Mouse (Mus musculus) CH12.LX (cell line): Measurements from ENCODE around the gene Dse. TPM values are rescaled to one million over a fixed set of nuclear protein-coding genes. Genes with fewer than 3 reads are reported as not detected.

Experiments used
- DNase-seq: peaks from one replicate; pipeline ENCODE4 v3.0.0-alpha.2; 2013; ENCODE audit errors: extremely low read depth
- H3K27ac ChIP-seq: 2 replicates; pipeline ENCODE4 v1.5.1; 2012; ENCODE audit warnings: low read depth, mild to moderate bottlenecking, control low read depth, moderate library complexity; ENCODE audit not compliant: insufficient read depth
- H3K27me3 ChIP-seq: replicated peaks from 2 replicates; pipeline ENCODE3; 2012; ENCODE audit warnings: inconsistent platforms
- H3K36me3 ChIP-seq, 2 experiments: replicated peaks in 1 of 2; 2 replicates each; pipeline versions ENCODE3 to v1.6.1; 2012; ENCODE audit warnings: inconsistent platforms in 1 of 2, low read length in 1 of 2, mild to moderate bottlenecking in 1 of 2, mixed read lengths in 1 of 2, moderate library complexity in 1 of 2; ENCODE audit not compliant: control insufficient read depth in 1 of 2, insufficient read depth in 1 of 2
- H3K4me1 ChIP-seq, 2 experiments: 2 replicates each; pipeline ENCODE4 v1.6.1; 2012; ENCODE audit warnings: inconsistent platforms in 1 of 2, moderate library complexity in 1 of 2; ENCODE audit not compliant: insufficient read depth in 2 of 2, control insufficient read depth in 1 of 2
- H3K4me2 ChIP-seq: 2 replicates; pipeline ENCODE4 v1.6.1; 2012; ENCODE audit warnings: low read depth, mild to moderate bottlenecking, control low read depth; ENCODE audit not compliant: poor library complexity, insufficient read depth, severe bottlenecking
- H3K4me3 ChIP-seq, 3 experiments: fragments of 150-350 bp in 1 of 3; sonication (generic) in 1 of 3; replicated peaks in 1 of 3; 2 replicates each; pipeline versions ENCODE3 to v1.5.1; 2011 to 2012; ENCODE audit warnings: low read depth in 2 of 3, low read length in 2 of 3, mild to moderate bottlenecking in 2 of 3, moderate library complexity in 2 of 3, control low read depth in 1 of 3, improper control_type of control experiment in 1 of 3, inconsistent platforms in 1 of 3, mixed read lengths in 1 of 3; ENCODE audit not compliant: poor library complexity in 1 of 3
- H3K79me2 ChIP-seq: replicated peaks from 2 replicates; pipeline ENCODE4 v1.6.1; 2012; ENCODE audit warnings: mild to moderate bottlenecking, moderate library complexity; ENCODE audit not compliant: control insufficient read depth, poor library complexity, insufficient read depth, severe bottlenecking; ENCODE audit errors: extremely low read depth
- H3K9ac ChIP-seq: 2 replicates; pipeline ENCODE4 v1.6.1; 2012; ENCODE audit warnings: low read depth, mild to moderate bottlenecking, control low read depth, moderate library complexity; ENCODE audit not compliant: insufficient read depth
- H3K9me3 ChIP-seq: replicated peaks from 2 replicates; pipeline ENCODE3; 2012; ENCODE audit warnings: low read length, inconsistent platforms, mixed read lengths
- BHLHE40 ChIP-seq: IDR thresholded peaks from 2 replicates; pipeline ENCODE4 v1.6.1; 2011; ENCODE audit warnings: mild to moderate bottlenecking, low read depth, low read length, improper control_type of control experiment
- CHD1 ChIP-seq: IDR thresholded peaks from 2 replicates; pipeline ENCODE4 v1.6.1; 2012; ENCODE audit warnings: low read depth, low read length, improper control_type of control experiment, inconsistent platforms
- CHD2 ChIP-seq: IDR thresholded peaks from 2 replicates; pipeline ENCODE4 v1.6.1; 2011; ENCODE audit warnings: low read length, improper control_type of control experiment
- CTCF ChIP-seq, 2 experiments: IDR thresholded peaks in 1 of 2; conservative IDR thresholded peaks in 1 of 2; 2 replicates each; pipeline ENCODE4 v1.5.1; 2011 to 2012; ENCODE audit warnings: low read depth in 2 of 2, low read length in 2 of 2, improper control_type of control experiment in 1 of 2, inconsistent platforms in 1 of 2, mild to moderate bottlenecking in 1 of 2, moderate library complexity in 1 of 2
- E2F4 ChIP-seq: IDR thresholded peaks from 2 replicates; pipeline ENCODE4 v1.6.1; 2011; ENCODE audit warnings: low read depth, low read length, improper control_type of control experiment; ENCODE audit not compliant: insufficient replicate concordance
- ELF1 ChIP-seq: IDR thresholded peaks from 2 replicates; pipeline ENCODE4 v1.6.1; 2014; ENCODE audit warnings: low read depth, mild to moderate bottlenecking, inconsistent platforms, low read length, improper control_type of control experiment
- EP300 ChIP-seq: IDR thresholded peaks from 2 replicates; pipeline ENCODE4 v1.6.1; 2011; ENCODE audit warnings: low read length, improper control_type of control experiment
- ETS1 ChIP-seq: conservative IDR thresholded peaks from 2 replicates; pipeline ENCODE4 v1.6.1; 2012; ENCODE audit warnings: low read depth, mild to moderate bottlenecking, inconsistent platforms, low read length, improper control_type of control experiment, moderate library complexity
- GABPA ChIP-seq: IDR thresholded peaks from 2 replicates; pipeline ENCODE4 v1.6.1; 2012; ENCODE audit warnings: low read depth, low read length, improper control_type of control experiment, inconsistent platforms; ENCODE audit not compliant: insufficient replicate concordance
- HCFC1 ChIP-seq: IDR thresholded peaks from 2 replicates; pipeline ENCODE4 v1.6.1; 2012; ENCODE audit warnings: low read depth, mild to moderate bottlenecking, inconsistent platforms, low read length, improper control_type of control experiment
- MAFK ChIP-seq: IDR thresholded peaks from 2 replicates; pipeline ENCODE4 v1.6.1; 2011; ENCODE audit warnings: low read length, improper control_type of control experiment; ENCODE audit not compliant: insufficient replicate concordance
- MAX ChIP-seq: IDR thresholded peaks from 2 replicates; pipeline ENCODE4 v1.6.1; 2011; ENCODE audit warnings: low read length, improper control_type of control experiment
- MAZ ChIP-seq: IDR thresholded peaks from 2 replicates; pipeline ENCODE4 v1.6.1; 2012; ENCODE audit warnings: low read depth, mild to moderate bottlenecking, inconsistent platforms, low read length, improper control_type of control experiment, moderate library complexity
- MXI1 ChIP-seq: IDR thresholded peaks from 2 replicates; pipeline ENCODE4 v1.6.1; 2011; ENCODE audit warnings: mild to moderate bottlenecking, low read depth, low read length, improper control_type of control experiment
- NRF1 ChIP-seq: IDR thresholded peaks from 2 replicates; pipeline ENCODE4 v1.6.1; 2014; ENCODE audit warnings: low read depth, mild to moderate bottlenecking, inconsistent platforms, low read length, improper control_type of control experiment, moderate library complexity
- PAX5 ChIP-seq: IDR thresholded peaks from 2 replicates; pipeline ENCODE4 v1.6.1; 2012; ENCODE audit warnings: low read length, inconsistent platforms, mixed read lengths
- POLR2AphosphoS2 ChIP-seq: IDR thresholded peaks from 2 replicates; pipeline ENCODE4 v1.6.1; 2011; ENCODE audit warnings: low read depth, low read length, improper control_type of control experiment
- RCOR1 ChIP-seq: conservative IDR thresholded peaks from 2 replicates; pipeline ENCODE4 v1.6.1; 2012; ENCODE audit warnings: low read depth, mild to moderate bottlenecking, inconsistent platforms, low read length, improper control_type of control experiment
- SMC3 ChIP-seq: IDR thresholded peaks from 2 replicates; pipeline ENCODE4 v1.6.1; 2011; ENCODE audit warnings: low read depth, low read length, improper control_type of control experiment
- TBP ChIP-seq: conservative IDR thresholded peaks from 2 replicates; pipeline ENCODE4 v1.6.1; 2011; ENCODE audit warnings: low read depth, low read length, improper control_type of control experiment
- TCF12 ChIP-seq: IDR thresholded peaks from 2 replicates; pipeline ENCODE4 v1.6.1; 2014; ENCODE audit warnings: low read depth, mild to moderate bottlenecking, inconsistent platforms, low read length, improper control_type of control experiment
- UBTF ChIP-seq: IDR thresholded peaks from 2 replicates; pipeline ENCODE4 v1.6.1; 2012; ENCODE audit warnings: low read depth, mild to moderate bottlenecking, inconsistent platforms, low read length, improper control_type of control experiment, moderate library complexity
- USF1 ChIP-seq: IDR thresholded peaks from 2 replicates; pipeline ENCODE4 v1.6.1; 2014; ENCODE audit warnings: low read depth, mild to moderate bottlenecking, inconsistent platforms, low read length, improper control_type of control experiment
- ZC3H11A ChIP-seq: IDR thresholded peaks from 2 replicates; pipeline ENCODE4 v1.6.1; 2012; ENCODE audit warnings: low read depth, mild to moderate bottlenecking, inconsistent platforms, low read length, improper control_type of control experiment
- ZMIZ1 ChIP-seq: IDR thresholded peaks from 2 replicates; pipeline ENCODE4 v1.6.1; 2012; ENCODE audit warnings: low read depth, mild to moderate bottlenecking, inconsistent platforms, low read length, improper control_type of control experiment
- ZNF384 ChIP-seq: IDR thresholded peaks from 2 replicates; pipeline ENCODE4 v1.6.1; 2012; ENCODE audit warnings: low read depth, low read length, improper control_type of control experiment, inconsistent platforms
- dilution Hi-C: fragments of 300-500 bp; cut with MboI; formaldehyde crosslinking; loops from 2 replicates; pipeline ENCODE4 v1.14.3; 2020; ENCODE audit warnings: low sequenced_read_pairs; ENCODE audit not compliant: extremely low pct_unique_long_range_greater_than_20kb, extremely low pct_ligation_motif_present
- in situ Hi-C: fragments of 300-500 bp; cut with MboI; formaldehyde crosslinking; loops from 3 replicates; pipeline ENCODE4 v1.14.3; 2019; ENCODE audit warnings: low sequenced_read_pairs, low pct_ligation_motif_present, low pct_unique_long_range_greater_than_20kb, mixed read lengths
- polyA plus RNA-seq: library from polyadenylated mRNA; unstranded; fragments of >175 nt; gene quantifications from 2 replicates; pipeline ENCODE4 v1.2.1, GENCODE M21; 2012; ENCODE audit warnings: low read depth; ENCODE audit not compliant: insufficient read length
- total RNA-seq, 2 experiments: library from RNA; depleted of rRNA; stranded (reverse); fragments of 300-350 nt in 1 of 2; fragments of >200 nt in 1 of 2; gene quantifications; 2 replicates each; pipeline ENCODE4 v1.2.3; 2012 to 2014

Gene Dse
- total and polyA plus RNA-seq, 3 experiments = 0.10 to 0.15 TPM; not detected in 1

DNA sequence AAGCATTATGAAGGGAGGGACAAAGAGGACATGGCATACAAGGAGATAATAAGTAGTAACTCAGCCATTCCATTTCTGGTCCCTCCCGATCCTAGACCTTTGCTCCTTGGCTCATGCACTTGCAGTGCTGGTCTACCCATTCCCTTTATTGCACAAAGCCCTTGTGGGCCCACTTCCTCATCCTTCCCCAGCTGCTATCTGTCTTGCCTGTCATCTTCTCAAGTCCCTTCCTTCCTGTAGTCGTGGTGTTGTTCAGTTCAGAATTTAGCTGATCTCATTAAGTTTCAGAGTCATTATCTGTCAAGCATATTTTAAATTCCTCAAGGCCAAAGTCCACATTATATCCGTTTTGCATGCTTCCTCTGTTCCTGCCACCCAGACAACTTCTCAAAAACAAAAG lies 9.5 kb downstream of the Dse start:
- in situ Hi-C loops = no loop called here
- no peak overlapping the region for H3K4me3 ChIP-seq
- H3K4me1 ChIP-seq = peaks cover 0 to 16% of the 10 kb centered on the region in 2 experiments; a peak in 2 of 4 replicates
- no peaks in the 10 kb centered on the region for H3K79me2 ChIP-seq
- no peaks in the 10 kb centered on the region for H3K27me3 ChIP-seq
- H3K9ac ChIP-seq = no peak overlapping the region
- no peak for DNase-seq
- no peaks in the 10 kb centered on the region for H3K36me3 ChIP-seq
- no peak for TF ChIP-seq MXI1
- no peak for TF ChIP-seq BHLHE40
- no peak for TF ChIP-seq POLR2AphosphoS2
- TF ChIP-seq NRF1 = no peak
- TF ChIP-seq ZNF384 = no peak
- no peak for TF ChIP-seq UBTF
- TF ChIP-seq GABPA = no peak
- no peak for TF ChIP-seq CHD1
- TF ChIP-seq ELF1 = no peak
- no peak for TF ChIP-seq MAFK
- TF ChIP-seq ETS1 = no peak
- no peak for TF ChIP-seq TCF12
- TF ChIP-seq USF1 = no peak
- no peak for TF ChIP-seq ZC3H11A
- no peak for TF ChIP-seq ZMIZ1
- dilution Hi-C loops = no loop called here
- no peak overlapping the region for H3K27ac ChIP-seq
- peaks cover 6% of the 10 kb centered on the region for H3K9me3 ChIP-seq
- H3K4me2 ChIP-seq = no peak overlapping the region

DNA sequence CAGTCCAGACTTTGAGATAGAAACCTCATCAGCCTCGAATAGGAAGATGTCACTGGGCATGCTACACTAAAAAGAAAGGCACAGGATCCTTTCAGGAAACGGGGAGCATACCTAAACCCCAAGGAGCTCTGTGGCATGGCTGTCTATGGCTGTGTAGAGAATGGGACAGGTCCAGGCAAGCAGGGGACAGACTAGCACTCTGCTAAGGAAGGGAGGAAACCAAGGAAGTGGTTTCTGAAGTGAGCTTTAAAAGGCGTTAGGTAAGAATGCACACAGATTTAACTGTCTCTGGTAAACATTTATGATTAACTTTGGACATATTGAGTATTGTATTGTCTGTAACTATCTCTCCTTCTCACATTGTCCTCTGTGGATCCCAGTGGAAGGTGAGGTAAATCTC lies 10.2 kb downstream of the Dse start:
- TF ChIP-seq USF1 (no peak), CHD2 (no peak), CTCF (conservative IDR thresholded peaks at IDR 0.05 in 1 of 2, IDR thresholded peaks at IDR 0.05 in 1 of 2; ENCODE audit: low read depth in 2 of 2, low read length in 2 of 2) (no peak), CHD1 (no peak), ZNF384 (no peak), PAX5 (no peak), POLR2AphosphoS2 (no peak), MAZ (no peak), UBTF (no peak), ZC3H11A (no peak), TCF12 (no peak), EP300 (no peak), MAX (no peak), ETS1 (no peak), SMC3 (no peak), TBP (no peak), RCOR1 (no peak), HCFC1 (no peak), E2F4 (no peak), ZMIZ1 (no peak)
- TF ChIP-seq, all 38 proteins: peak for 0
- Histone ChIP-seq H3K79me2 (no peaks in the 10 kb centered on the region), H3K4me1 (peaks cover 0 to 16% of the 10 kb centered on the region in 2 experiments; a peak in 2 of 4 replicates), H3K9ac (no peak overlapping the region), H3K4me2 (no peak overlapping the region), H3K4me3 (no peak overlapping the region), H3K36me3 (no peaks in the 10 kb centered on the region), H3K27me3 (no peaks in the 10 kb centered on the region), H3K9me3 (peaks cover 6% of the 10 kb centered on the region), H3K27ac (no peak overlapping the region)
- dilution Hi-C loops (no loop called here), in situ Hi-C loops (no loop called here)
- no peak for DNase-seq
